13 mouse cellular contexts compared by ENCODE assay signal in the genomic region with DNA sequence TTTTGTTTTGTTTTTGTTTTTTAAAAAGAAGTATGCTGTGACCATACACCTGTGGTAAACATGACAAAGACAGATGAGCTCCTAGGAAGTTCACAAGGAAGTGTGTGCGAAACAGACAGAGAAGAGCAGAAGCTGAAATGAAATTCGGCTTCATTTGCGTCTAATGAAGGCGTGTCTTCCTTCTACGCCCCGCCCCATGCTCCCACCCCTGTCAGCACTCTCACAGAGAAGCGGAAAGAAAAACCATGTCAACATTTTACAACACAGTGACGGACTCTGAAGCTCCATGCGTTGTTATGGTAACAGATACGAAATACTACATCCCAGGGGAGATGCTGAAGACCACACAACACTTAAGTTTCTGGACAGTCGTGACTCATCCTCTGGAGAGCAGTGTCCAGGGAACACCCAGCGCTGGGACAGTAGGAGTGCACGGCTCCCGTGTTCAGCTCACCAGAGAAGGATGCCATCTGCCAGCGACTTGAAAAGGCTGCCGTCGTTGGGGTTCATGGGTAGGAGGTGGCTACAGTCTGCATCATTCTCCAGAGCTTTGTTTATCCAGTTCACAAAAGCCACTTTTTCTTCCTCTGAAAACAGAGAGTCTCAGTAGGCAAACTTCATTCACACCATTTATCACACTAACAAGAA. TPM values are rescaled to one million over a fixed set of nuclear protein-coding genes. Genes with fewer than 3 reads are reported as not detected.
DNase-seq lines count a peak whose midpoint lies in the region; TF ChIP-seq lines count a peak whose summit lies in the region.
"Had no signal": no experiment of that assay in that cellular context is flagged by ENCODE, and none has a peak within 500 bp of the region (broad histone marks: within the 10 kb centered on the region; RNA-seq: fewer than 3 reads in every experiment).

No protein-coding gene starts in this region.

- no peak overlapping the region for H3K4me3 ChIP-seq in heart, embryonic 10.5 days
- peak overlapping the region; percentile 42 to 57 for H3K4me3 ChIP-seq in MEL (ENCODE audit: control insufficient read depth in 1 of 2, insufficient read depth in 1 of 2, low read depth in 2 of 2, low read length in 2 of 2)
- H3K4me3 ChIP-seq: limb, embryonic 13.5 days; lung, embryonic 15.5 days had no signal

- 70% methylated on average over 17 of the region's 17 CpGs for WGBS in heart, embryonic 10.5 days

- intact Hi-C loops in left cerebral cortex, postnatal 4 days (cut with DNase I), result no loop called here
- intact Hi-C loops in left cerebral cortex, postnatal 36 days (cut with DNase I), result no loop called here

- no peaks in the 10 kb centered on the region for H3K79me2 ChIP-seq in MEL (ENCODE audit: control insufficient read depth, insufficient read depth, low read length, poor library complexity)

- peak; percentile 84 for DNase-seq in heart, adult 11 months
- no peak for DNase-seq in heart, embryonic 10.5 days (ENCODE audit: low spot score)
- DNase-seq in left cerebral cortex, adult 18-20 months (ENCODE audit: low spot score in 2 of 2), result peak; percentile 34 to 45
- no peak for DNase-seq in left cerebral cortex, postnatal 4 days
- DNase-seq in MEL (ENCODE audit: low read depth, low spot score), result peak; percentile 58
- DNase-seq in left cerebral cortex, postnatal 36 days (ENCODE audit: low spot score in 2 of 2), result peak; percentile 20 to 28
- DNase-seq in cerebellum, postnatal 4 days (ENCODE audit: low spot score in 2 of 2), result no peak
- DNase-seq: cerebellum, postnatal 10 days; heart, adult 18-20 months; spleen, adult 18-20 months; thymus, adult 18-20 months had no signal

- no peaks in the 10 kb centered on the region for H3K4me1 ChIP-seq in heart, embryonic 10.5 days
- H3K4me1 ChIP-seq in MEL (ENCODE audit: control insufficient read depth in 1 of 2, insufficient read depth in 2 of 2, low read length in 2 of 2), result no peaks in the 10 kb centered on the region
- H3K4me1 ChIP-seq: limb, embryonic 13.5 days; lung, embryonic 15.5 days had no signal

- TF ChIP-seq CTCF in MEL (IDR thresholded peaks at IDR 0.05 in 2 of 3, conservative IDR thresholded peaks at IDR 0.05 in 1 of 3; ENCODE audit: control insufficient read depth in 1 of 3, insufficient read depth in 1 of 3, low read depth in 2 of 3, low read length in 3 of 3, poor library complexity in 1 of 3, severe bottlenecking in 1 of 3), result no peak

- H3K9me3 ChIP-seq in heart, embryonic 10.5 days, result no peaks in the 10 kb centered on the region
- H3K9me3 ChIP-seq in MEL (replicated peaks; ENCODE audit: insufficient read depth, low read length), result no peaks in the 10 kb centered on the region
- H3K9me3 ChIP-seq: limb, embryonic 13.5 days; lung, embryonic 15.5 days had no signal

- H3K27ac ChIP-seq in heart, embryonic 10.5 days, result no peak overlapping the region
- H3K27ac ChIP-seq in MEL (ENCODE audit: control insufficient read depth, low read depth, low read length), result no peak overlapping the region
- H3K27ac ChIP-seq: limb, embryonic 13.5 days; lung, embryonic 15.5 days had no signal

- TF ChIP-seq RAD21 in MEL (IDR thresholded peaks at IDR 0.05; ENCODE audit: low read depth, low read length), result no peak

- H3K27me3 ChIP-seq in heart, embryonic 10.5 days (ENCODE audit: insufficient read depth, poor library complexity, severe bottlenecking), result no peaks in the 10 kb centered on the region
- H3K27me3 ChIP-seq in MEL (ENCODE audit: control insufficient read depth in 1 of 2, insufficient read depth in 2 of 2, low read length in 2 of 2), result no peaks in the 10 kb centered on the region
- H3K27me3 ChIP-seq: limb, embryonic 13.5 days; lung, embryonic 15.5 days had no signal

- no peak overlapping the region for H3K9ac ChIP-seq in MEL (ENCODE audit: control insufficient read depth, low read depth, low read length, poor library complexity, severe bottlenecking)
- H3K9ac ChIP-seq: limb, embryonic 13.5 days; lung, embryonic 15.5 days had no signal

- no peak for TF ChIP-seq POLR2A in MEL (IDR thresholded peaks at IDR 0.05; ENCODE audit: control insufficient read depth in 1 of 2, insufficient read depth in 1 of 2, low read depth in 1 of 2, low read length in 2 of 2, poor library complexity in 1 of 2)

- no peak for TF ChIP-seq EP300 in MEL (IDR thresholded peaks at IDR 0.05; ENCODE audit: low read depth in 1 of 2, low read length in 2 of 2)

- no peaks in the 10 kb centered on the region for H3K36me3 ChIP-seq in heart, embryonic 10.5 days
- no peaks in the 10 kb centered on the region for H3K36me3 ChIP-seq in MEL (ENCODE audit: control insufficient read depth in 1 of 2, insufficient read depth in 2 of 2, low read length in 2 of 2)
- H3K36me3 ChIP-seq: limb, embryonic 13.5 days; lung, embryonic 15.5 days had no signal

TF ChIP-seq in MEL, 35 proteins besides CTCF, POLR2A, EP300 and RAD21:
- TF ChIP-seq MXI1 (IDR thresholded peaks at IDR 0.05; ENCODE audit: low read depth, low read length) (no peak), ZNF384 (IDR thresholded peaks at IDR 0.05; ENCODE audit: low read depth, low read length) (no peak), NRF1 (IDR thresholded peaks at IDR 0.05; ENCODE audit: insufficient read depth, low read depth, low read length, poor library complexity, severe bottlenecking) (no peak), MEF2A (IDR thresholded peaks at IDR 0.05; ENCODE audit: extremely low read depth, insufficient replicate concordance, low read depth, low read length, poor library complexity, severe bottlenecking) (no peak), USF1 (IDR thresholded peaks at IDR 0.05; ENCODE audit: low read depth, low read length) (no peak), MAX (IDR thresholded peaks at IDR 0.05; ENCODE audit: low read length) (no peak), POLR2AphosphoS5 (IDR thresholded peaks at IDR 0.05; ENCODE audit: borderline replicate concordance, low read depth, low read length) (no peak), TBP (IDR thresholded peaks at IDR 0.05; ENCODE audit: low read depth, low read length) (no peak), E2F4 (IDR thresholded peaks at IDR 0.05; ENCODE audit: borderline replicate concordance, low read depth, low read length) (no peak), CHD2 (IDR thresholded peaks at IDR 0.05; ENCODE audit: low read length) (no peak), CHD1 (IDR thresholded peaks at IDR 0.05; ENCODE audit: low read depth, low read length) (no peak), SIN3A (IDR thresholded peaks at IDR 0.05; ENCODE audit: low read length) (no peak)

RNA-seq across cellular contexts. Expression of a gene that starts 33.6 kb away (rescaled TPM):
- 1.4 TPM in 2 replicates for polyA plus RNA-seq in heart, embryonic 10.5 days (2016; fragmentation: Nextera tagmentation; extraction: Ambion mirVana)
- total RNA-seq in left cerebral cortex, adult 18-20 months (2021), result 10 to 100 TPM; 48.6 TPM
- 10 to 100 TPM; 33.7 to 35.9 TPM for total RNA-seq in left cerebral cortex, postnatal 4 days (2021)
- 0.10 and 0.15 TPM in 2 replicates for total RNA-seq in MEL (2012; rRNA removed)
- polyA plus RNA-seq in MEL (2012; ENCODE audit: insufficient read depth in 1 of 2, insufficient read length in 2 of 2, low read depth in 1 of 2, low replicate concordance in 2 of 2, missing spikeins in 1 of 2), result under 1 TPM in 1 of 2 experiments, not detected in 1; 0.50 TPM
- total RNA-seq in left cerebral cortex, postnatal 36 days (2021), result 10 to 100 TPM; 45.7 to 46.4 TPM

Comparison
In these comparisons a context has a peak if more than half of its experiments do, and no peak if none do; other contexts are left out.
1. DNase-seq: peak in heart, adult 11 months (single experiment), left cerebral cortex, adult 18-20 months (2 of 2), MEL (single experiment) and left cerebral cortex, postnatal 36 days (2 of 2); none in heart, embryonic 10.5 days (single experiment), left cerebral cortex, postnatal 4 days (single experiment) and cerebellum, postnatal 4 days (0 of 2).
2. RNA of a gene that starts 33.6 kb away (total RNA-seq): 48.6 TPM in left cerebral cortex, adult 18-20 months, 45.7 to 46.4 TPM in left cerebral cortex, postnatal 36 days and 33.7 to 35.9 TPM in left cerebral cortex, postnatal 4 days; 0.10 to 0.15 TPM in MEL; every median in the first group is over 10 times any median in the second.